Mouse (Mus musculus) NIH3T3 (cell line): ENCODE measurements around the gene Bhlha15.

Experiments
- DNase-seq: peaks from one replicate; pipeline ENCODE4 v3.0.0-alpha.2; 2012; ENCODE audit warnings: low read depth

Bhlha15 gene

DNA sequence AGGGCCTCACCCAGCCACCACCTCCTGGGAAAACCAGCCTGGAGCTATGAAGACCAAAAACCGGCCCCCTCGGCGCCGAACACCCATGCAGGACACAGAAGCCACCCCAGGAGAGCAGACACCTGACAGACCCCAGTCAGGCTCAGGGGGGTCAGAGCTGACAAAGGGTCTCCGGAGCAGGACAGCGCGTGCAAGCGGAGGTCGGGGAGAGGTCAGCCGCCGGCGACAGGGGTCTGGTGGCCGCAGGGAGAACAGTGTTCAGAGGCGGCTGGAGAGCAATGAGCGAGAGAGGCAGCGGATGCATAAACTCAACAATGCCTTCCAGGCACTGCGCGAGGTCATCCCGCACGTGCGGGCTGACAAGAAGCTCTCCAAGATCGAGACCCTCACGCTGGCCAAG, 940 bp downstream of the Bhlha15 start:
- no peak for DNase-seq

DNA sequence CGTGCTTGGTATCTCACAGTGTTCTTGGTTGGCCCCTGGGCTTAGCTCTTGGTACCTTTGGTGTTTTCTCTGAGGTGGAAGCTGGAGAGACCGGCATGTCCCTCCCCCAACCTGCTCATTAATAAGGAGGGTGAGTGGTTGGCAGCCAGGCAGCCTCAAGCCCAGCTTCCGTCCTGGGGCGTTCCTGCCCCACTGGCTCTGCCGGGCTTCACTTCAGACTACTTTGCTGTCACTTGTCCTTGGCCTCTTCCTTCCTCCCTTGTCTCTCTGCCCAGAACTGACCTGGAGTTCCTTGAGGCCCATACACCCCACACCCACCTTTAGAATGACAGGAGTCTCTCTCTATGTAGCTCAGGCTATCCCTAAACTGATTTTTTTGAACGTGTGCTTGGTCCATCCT, 2.6 kb downstream of the Bhlha15 start:
- DNase-seq: no peak

DNA sequence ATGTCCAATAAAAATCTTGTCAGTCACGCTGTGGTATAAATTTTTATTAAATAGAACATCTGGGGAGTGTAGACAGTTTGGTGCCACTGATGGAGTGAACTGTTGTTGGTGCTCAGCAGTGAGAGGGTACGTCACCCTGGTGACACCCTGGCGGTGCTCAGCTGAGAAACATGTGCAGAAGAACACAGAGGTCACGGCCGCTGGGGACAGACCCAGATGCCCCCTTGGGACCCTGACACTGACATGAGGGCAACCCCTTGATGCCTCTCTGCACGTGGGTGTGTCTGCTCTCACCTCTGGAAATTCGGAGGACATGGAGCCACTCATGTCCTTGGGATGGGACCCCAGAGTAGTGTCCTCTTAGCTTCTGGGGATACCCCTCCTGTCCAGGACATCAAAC, 4.3 kb downstream of the Bhlha15 start:
- no peak for DNase-seq

DNA sequence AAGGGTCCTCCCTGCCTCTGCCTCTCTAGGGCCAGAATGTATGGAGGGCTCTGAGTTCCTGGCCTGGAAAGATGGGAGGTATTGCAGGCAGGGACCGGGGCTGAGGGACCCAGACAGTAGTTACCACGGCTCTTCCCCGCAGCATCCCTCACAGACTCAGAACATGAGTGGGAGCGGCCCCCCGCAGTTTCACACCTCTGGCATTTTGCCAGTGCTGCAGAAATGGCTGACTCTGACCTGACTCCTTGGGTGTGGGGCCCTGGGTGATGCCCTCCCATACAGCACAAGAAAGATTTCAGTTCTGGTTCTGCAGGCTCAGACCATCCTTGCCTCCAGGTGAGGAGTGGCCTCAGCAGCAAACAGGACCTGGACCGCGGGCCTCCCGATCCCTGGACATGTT, 5.5 kb downstream of the Bhlha15 start:
- DNase-seq: no peak

DNA sequence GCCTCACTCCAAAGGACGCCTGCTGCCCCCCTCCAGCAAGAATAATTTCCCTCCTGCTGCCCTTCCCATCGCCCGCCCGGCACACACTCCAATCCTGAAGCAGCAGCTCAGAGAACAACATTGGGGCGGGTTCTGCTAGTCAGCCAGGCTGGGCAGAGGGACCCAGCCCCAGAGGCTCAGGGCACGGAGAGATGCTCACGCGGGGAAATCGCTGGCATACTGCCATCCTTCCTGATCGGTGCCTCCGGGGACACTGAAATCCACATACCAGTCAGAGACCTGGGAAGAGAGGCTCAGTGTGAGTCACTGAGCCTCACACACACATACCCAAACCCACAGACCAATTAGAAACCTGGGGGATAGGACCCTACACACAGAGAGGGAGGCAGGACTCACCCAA, 10.5 kb downstream of the Bhlha15 start:
- DNase-seq: peak; percentile 62

DNA sequence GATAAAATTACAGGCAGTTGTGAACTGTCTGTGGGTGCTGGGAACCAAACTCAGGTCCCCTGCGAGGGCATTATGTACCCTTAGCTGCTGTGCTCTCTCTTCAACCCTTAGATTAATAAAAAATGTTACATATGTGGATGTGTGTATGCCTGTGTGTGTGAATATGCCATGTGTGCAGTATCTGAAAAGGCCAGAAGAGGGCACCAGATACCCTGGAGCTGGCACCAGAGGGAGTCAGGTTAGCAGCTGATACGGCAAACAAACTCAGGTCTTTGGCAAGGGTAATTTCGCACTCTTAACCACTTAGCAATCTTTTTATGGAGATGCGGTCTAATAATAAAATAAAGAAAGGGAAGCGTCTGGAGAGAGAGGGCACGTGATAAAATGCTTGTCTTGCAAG, 12.3 kb downstream of the Bhlha15 start:
- DNase-seq: no peak

DNA sequence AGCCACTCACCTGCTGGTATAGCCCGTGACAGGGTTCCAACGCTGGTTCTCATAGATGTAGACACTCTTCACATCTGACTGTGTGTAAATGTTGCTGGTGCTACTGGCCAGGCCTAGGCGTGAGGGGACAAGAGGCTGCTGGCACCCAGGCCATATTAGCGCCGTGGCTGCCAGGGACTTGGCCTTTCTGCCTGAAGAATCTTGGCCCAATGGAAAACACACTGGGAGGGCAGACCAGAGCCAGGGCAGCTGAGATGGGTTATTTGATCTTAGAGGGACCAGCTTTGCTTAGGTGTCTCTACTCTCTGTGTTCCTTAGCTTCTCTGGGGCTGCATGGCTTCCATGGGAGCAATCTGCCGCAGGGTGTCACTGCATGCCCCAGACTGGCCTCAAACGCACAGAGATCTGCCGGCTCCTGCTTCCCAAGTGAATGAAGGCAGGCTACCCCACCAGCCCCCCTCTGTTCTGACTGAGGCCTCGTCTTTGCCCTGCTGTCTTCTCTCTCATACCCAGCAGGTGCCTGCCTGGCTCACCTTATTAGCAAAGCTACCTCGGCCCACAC, 13.4 kb downstream of the Bhlha15 start:
- no peak for DNase-seq

DNA sequence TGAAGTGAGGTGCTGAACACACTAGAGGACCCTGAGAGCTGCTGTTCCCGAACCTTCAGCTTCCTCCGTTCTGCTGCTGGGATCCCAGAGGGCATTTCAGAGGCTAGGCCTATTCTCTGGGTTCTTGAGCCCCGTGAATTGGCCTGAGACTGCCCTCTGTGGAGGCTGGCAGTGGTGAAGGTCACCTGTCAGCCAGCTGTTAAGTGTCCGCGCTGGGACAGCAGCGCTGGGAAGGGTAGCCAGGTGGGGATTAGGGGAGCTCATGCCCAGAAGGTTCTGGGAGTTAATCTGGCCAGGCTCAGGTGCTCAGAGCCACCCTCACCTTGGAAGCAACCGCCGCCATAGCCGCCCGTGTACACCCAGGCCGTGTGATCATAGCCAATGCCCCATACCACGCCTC, 14.2 kb downstream of the Bhlha15 start:
- DNase-seq: no peak

DNA sequence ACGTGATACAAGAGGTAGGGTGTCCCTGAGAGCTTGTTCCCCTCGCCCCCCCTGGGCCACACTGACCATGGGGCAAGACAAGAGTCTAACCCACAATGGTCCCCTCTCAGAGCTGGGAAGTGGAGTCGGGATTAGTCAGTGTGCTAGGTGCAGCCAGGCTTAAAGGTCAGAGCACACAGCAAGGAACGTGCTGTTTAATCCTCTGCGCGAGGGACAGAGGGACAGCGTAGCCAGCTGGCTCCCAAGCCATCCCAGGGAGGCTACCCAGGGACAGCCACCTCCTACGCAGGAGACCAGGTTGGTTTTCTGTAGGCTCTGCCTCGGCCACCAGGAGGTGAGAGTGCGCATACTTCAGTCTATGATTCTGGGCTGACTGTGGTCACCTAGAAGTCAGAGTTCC, 14.8 kb downstream of the Bhlha15 start:
- DNase-seq: no peak

DNA sequence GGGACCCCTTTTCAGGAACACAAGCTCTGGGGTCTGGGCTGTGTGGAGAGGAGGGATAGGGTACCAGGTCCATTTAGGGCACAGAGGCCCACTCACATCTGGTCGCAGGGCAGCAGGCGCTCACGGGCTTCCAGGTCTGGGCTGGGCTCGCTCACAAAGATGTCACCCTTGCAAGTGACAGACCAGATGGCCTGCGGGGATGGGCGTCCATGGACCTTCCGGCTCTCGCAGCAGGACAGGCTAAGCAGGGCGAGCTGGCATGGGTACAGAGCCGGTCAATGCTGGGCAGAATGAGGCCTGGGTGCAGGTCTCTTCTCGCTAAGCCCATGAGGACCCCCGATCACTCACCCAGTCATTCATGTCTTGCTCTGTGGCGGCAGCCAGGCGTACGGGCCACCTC, 16.0 kb downstream of the Bhlha15 start:
- DNase-seq: no peak

DNA sequence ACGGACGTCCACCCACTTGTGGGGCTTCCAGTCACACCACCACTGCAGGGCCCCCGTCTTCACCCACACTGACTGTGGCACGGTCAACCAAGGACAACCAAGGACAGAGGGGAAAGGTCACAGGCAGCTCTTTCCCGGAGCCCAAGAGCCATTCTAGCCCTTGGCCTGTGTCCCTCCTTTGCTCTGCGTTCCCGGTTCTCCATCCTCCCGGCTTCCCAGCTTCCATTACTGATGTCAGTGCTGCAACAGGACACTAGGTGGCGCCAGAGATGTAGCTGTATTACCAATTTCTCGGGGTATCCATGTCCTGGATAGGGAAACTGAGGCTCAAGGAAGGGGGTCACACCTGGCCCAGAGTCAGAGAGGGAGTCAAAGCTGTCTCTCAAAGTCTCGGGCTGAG, 17.4 kb downstream of the Bhlha15 start:
- DNase-seq: peak; percentile 63

DNA sequence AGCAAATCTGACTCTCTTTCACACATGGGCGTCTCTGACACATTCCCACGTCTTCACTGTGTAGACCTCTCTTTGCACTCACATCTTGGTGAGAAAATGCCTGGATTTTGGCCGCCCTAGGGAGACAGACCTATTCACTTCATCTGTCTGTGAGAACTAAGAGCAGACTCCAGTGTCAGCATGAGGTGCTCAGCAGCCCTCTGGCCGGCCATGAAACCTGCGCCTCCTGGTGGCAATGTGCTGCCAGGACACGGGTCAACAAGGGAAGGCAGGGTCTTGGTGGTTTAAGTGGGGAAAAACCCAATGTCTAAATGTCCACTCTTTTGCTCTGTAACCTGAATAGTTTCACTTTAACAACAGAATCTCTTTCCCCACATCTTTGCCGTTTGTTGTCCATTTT, 24.4 kb downstream of the Bhlha15 start:
- peak; percentile 74 for DNase-seq

DNA sequence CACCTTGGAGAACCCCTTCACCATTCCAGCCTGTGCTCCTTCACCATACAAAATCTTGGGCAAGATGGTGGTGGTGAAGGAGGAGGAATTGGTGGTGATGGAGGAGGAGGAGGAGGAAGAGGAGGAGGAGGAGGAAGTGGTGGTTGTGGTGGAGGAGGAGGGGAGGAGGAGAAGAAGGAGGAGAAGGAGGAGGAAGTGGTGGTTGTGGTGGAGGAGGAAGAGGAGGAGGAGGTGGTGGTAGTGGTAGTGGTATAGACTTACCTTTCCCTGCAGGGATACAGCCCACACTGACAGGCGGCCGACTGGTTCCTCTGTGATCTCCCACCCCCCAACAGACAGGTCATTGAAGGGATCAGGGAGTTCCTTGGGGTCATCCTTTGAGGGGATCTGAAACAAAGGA, 25.9 kb downstream of the Bhlha15 start:
- DNase-seq: no peak

DNA sequence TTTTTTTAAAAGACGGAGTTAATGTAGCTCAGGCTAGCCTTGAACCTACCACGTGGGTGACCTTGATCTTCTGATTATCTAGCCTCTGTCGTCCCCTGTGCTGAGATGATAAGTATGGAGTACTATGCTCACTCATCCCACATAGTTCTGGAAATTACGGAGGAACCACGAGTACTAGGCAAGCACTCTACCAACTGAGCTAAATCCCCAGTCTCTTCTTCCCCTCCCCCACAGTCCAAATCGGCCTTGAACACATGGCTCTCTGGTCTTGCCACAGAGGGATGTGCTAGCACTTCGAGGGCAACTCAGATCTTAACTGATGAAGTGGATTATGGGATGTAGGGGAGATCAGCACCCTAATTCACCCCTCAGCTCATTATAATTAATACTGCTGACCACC, 28.0 kb downstream of the Bhlha15 start:
- no peak for DNase-seq

DNA sequence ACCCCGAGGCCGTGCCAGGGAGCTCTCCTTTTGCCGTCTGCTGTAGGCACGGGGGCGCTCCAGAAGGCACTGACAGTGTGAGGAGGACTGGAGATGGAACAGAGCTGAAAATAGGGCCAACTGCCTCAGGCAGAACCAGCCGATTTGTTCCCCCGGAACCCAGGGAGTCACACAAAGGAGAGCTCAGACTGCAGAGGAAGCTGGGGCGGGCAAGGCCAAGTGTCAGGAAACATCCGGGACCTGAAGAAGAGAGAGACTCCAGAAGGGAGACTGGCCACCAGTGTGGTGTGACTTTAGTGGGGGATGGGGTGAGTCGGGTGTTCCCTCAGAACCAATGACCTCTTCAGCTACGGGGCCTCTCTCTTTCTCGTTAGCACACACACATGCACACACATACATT, 29.2 kb downstream of the Bhlha15 start:
- DNase-seq: no peak

DNA sequence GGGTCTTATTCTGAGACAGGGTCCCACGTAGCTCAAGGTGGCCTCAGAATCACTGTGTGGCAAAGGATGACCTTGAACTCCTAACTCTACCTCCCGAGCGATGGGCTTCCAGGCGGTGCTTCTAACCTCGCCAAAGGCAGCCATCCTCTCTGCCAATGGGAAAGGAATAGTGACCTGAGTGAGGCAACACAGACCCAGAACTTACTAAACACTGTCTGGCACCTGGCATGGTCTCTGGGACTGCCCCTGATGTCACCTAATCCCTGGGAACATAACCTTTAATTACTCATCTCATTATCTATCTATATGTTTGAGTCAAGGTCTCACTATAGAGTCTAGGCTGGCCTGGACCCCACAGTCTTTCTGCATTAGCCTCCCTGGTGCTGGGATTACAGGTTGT, 29.9 kb downstream of the Bhlha15 start:
- DNase-seq: no peak

DNA sequence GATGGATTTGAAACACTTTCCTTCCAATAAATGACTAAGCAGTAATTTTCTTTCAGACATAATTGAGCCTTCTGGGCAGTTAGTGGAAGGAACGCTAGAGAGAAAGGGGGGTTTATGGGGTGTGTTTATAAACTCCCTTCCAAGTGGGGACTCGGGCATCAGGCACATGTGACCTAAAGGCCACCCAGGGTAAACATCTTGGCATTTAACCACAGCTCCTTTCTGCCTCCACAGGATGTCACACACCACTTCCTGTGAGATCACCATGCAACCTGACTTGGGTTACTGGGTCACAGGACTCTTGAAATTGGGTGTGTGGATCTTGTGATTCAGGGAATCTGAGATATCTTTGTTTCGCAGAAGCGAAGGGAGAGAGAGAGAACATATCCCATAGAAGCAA, 31.2 kb downstream of the Bhlha15 start:
- no peak for DNase-seq

DNA sequence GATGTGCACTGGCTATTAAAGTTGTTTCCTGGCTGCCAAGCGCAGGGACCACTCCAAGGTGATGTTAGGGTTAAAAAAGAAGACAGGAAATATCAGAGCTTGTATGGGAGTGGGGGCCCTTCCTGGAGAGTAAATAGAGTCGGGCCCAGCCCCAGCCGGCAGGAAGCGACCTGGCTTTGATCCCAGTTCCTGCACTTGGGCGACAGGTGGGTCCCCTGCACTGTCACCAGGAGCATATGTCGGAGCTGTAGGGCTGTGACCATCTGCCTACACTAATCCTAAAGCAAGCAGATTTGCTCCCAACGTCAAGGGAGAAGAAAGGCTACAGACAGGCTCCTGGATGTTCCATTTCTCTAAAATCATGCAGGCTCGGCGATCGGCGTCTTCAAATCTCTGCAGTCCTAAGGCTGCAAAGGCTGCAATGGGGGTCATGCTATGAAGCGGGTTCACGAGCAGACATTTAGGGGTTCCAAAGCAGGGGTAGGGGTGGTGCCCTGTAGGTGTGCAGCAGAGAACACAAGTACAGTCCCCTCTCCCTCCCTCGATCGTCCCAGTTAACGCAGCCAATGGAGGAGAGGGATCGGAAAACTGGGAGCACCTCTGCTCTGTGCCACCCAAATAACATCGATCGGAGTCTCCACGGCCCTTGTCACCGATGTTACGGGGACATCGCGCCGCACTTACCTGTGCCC, 32.9 kb downstream of the Bhlha15 start:
- DNase-seq: no peak

DNA sequence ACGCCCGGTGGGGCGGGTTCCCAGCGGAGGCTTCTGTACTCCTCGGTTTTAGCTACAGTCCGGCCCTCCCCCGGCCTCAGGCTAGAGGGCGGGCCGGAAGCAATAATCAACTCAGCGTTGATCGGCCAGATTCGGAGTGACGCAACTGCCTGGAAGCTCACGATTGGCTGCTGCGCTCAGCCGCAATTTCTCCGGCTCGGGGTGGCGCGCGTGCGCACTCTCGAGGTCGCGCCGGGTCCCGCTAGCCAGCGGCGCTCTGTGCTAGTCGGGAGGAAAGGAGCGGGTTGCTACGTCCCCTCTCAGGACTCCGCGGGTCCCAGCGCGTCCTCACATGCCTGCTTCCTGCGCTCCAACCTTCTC, 33.4 kb downstream of the Bhlha15 start, which contains the start of gene Tecpr1:
Tecpr1 (minus strand) TSS at position 113 of the 360 bp plus-strand sequence.
- DNase-seq: peak; percentile 96

DNA sequence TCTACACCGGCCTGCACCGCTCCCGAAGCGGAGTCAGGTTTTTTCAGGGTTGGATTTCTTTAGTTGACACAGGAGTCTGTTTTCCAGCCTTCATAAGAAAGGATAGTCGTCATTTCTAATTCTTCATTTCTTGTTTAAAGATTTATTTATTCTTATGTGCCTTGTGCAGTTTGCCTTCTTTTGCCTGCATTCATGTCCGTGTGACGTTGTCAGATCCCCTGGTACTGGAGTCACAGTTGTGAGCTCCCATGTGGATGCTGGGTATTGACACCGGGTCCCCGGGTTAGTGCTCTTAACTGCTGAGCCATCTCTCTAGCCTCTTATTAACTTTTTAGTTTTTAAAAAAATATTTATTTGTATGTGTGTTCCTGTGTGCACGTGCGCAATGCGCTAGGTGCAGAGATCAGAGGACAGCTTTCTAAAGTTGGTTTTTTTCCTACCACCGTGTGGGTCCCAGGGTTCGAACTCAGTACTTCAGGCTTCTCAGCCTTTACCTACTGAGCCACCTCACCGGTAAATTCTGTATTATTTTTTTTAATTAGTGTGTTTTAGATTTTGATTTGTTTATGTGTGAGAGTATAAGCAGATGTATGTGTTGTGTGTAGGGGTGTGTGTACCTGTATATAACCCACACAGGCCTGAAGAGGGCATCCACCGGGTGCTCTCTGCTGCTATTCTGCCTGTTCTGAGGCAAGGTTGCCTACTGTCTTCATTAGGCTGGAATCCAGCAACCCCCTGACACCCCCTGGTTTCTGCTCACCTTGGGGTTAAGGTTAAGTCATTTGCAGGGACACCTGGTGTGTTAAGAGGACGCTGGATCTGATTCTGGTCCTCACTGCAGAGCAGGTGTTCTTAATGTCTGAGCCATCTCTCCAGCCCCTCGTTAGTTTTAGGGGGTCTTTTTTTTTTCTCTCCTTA, 34.1 kb downstream of the Bhlha15 start:
- DNase-seq: no peak

DNA sequence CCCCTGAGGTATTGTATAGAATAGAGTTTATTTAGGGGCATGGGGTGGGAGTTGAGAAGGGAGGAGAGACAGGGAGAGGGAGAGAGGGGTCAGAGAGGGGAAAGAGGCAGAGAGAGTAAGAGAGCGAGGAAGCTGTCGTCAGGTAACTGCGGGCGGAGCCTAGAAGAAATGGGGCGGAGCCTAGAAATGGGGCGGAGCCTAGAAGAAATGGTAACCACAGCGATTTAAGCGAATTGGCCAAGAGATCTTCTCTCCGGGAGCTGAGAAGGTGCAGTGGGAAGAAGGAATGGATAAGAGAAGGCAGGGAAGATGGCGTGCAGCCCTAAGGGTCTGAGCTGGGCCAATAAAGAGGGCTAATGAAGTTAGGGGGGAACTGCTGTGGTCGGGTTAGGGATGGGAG, 36.1 kb downstream of the Bhlha15 start:
- no peak for DNase-seq

DNA sequence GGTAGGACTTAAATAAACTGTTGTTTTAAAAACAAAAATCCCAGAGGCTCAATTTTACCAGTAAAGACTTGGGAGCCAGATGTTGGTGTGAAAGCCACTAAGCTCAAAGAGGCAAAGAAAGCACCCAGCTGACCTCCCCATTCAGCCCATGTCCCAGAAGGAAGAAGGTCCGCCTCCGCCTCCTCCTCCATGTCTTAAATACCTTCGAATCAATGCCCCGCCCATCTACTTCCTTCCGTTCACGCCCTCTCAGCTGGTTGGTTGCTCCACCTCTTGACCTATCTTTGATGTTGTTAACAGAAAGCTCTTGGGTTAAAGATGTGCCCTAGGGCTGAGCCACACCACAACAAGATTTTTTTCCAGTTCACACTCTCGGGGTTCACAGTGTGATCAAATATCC, 40.1 kb downstream of the Bhlha15 start:
- DNase-seq: no peak

DNA sequence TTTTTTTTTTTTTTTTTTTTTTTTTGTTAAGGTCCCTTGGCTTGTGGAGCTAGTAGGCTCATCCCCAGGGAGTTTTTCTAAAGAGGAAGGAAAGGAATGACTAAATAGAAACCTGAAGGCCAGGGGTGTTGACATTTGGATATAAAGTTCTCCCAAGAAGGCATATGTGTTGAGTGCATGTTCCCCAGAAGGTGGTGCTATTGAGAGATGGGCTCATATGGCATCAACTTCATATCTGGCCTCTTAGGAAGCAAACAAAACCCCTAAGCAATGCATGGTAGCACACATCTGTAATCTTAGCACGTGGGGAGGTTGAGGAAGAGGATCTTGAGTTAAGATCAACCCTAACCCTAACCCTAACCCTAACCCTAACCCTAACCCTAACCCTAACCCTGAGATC, 41.3 kb downstream of the Bhlha15 start:
- peak; percentile 68 for DNase-seq
